Mouse (Mus musculus) layer of hippocampus, adult 18-20 months (tissue): ENCODE data around the gene Zic3. TPM values are rescaled to one million over a fixed set of nuclear protein-coding genes. Genes with fewer than 3 reads are reported as not detected.
A peak's percentile ranks its signal among the peaks of the same experiment; 100 is the strongest.

Experiments
- DNase-seq, 2 experiments: peaks; one replicate each; pipeline ENCODE4 v3.0.0; 2022; ENCODE audit warnings: low spot score in 2 of 2
- long read RNA-seq: library from polyadenylated mRNA; stranded (forward); transcript quantifications from one replicate; pipeline ENCODE4 v2.0.0, GENCODE M21; 2021
- total RNA-seq, 2 experiments: library from RNA; stranded (reverse); gene quantifications; 2 replicates each; pipeline ENCODE4 v1.2.3; 2021

The Zic3 gene
- total RNA-seq = 1 to 10 TPM; 1.3 to 3.5 TPM
- long read RNA-seq, partial matches to known transcripts = 0 of 4 reads
- long read RNA-seq, other reads (novel, unspliced or antisense) = 1 of 4 reads

DNA sequence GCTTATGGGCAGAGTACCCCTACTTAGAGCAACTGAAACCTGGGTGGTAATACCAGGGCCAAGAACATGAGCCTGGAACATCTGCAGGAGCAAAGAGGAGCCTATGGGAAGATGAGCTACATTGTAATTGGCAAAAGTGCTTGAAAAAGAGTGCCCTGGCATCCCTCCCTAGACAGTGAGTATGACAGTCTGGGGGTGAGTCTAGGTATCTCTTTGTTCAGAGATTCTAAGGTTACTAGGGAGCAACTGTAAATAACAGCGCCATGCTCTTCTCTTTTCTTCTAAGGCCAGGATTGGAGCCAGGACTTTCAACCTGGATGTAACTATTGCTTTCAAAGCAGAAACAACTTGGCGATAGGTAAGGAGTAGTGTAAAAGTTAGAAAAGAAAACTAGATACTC is at the start of gene Zic3:
TSS of gene Zic3 (plus strand) at position 301 of the 400 bp plus-strand sequence.
- DNase-seq = no peak

DNA sequence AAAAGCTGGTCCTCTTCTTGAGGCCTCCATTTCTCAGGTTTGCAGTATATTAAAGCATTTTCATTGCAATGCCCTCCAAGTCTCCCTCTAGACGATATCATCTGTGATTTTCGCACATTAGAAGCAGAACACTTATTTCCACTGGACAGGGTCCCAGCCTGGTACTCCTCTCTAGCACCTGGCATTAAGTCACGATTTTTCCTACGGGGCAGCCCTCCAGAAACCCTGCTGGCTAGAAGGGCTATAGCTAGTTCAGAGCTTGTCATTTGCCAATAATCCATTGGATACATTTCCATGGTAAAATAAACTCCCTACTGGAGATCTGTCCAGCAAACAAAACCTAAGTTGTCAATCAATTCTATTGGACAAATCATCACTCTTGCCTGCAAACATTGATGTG is 40.1 kb upstream of the Zic3 start:
- no peak for DNase-seq

DNA sequence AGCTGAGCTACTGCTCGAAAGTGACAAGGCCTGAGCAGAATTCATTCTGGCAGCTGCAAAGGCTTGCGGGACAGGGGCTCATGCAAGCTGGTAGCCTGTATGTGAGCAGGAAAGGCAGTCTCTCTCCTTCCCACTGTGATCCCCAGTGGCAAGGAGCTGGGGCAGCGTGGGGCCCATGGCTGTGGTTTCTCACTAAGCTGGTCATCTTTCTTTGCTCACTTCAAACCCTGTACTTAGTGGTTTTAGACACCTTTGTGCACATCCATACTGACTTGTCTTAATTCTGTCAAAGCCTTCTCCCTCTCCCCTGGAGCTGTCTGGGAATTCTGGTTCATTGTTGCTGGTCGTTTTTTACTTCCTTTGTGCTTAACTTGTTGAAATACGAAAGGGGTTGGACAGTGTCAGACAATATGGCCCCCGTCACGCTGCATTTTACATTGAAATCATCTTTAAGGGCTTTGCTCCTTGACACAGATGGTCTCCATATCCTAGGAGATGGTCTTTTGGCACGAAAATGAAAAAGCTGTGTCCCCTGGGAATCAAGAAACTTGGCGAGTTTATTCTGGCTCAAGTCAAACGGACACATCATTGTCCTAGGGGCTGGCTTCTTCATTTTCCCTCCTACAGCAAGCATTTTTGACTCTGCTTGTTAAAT is 34.9 kb upstream of the Zic3 start:
- DNase-seq = no peak

- DNase-seq = no peak
Observed at GRCm38 (mm10) chrX:58013391-58013790, 9.1 kb upstream of the Zic3 start.

- DNase-seq = no peak
Observed at GRCm38 (mm10) chrX:58014093-58014492, 8.4 kb upstream of the Zic3 start.

DNA sequence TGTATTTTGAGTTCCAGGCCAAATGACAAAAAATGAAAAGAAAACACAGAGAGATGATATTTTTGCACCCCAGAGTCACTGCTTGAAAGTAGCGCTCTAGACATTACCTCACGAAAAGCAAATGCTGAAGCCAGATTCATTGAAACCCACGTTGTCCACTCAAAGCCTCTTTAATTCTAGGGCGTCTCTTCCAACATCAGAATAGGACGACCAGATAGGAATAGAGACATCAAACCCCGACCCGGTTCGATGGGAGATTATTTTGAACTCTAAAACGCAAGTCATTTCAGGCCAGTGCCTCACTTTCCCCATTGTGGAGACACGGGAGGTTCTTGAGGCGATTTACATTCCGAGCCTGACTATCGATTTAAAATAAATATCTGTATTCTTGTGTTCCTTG is 7.7 kb upstream of the Zic3 start:
- DNase-seq = no peak

GRCm38 (mm10) chrX:58015336-58015945 is 7.1 kb upstream of the Zic3 start:
- DNase-seq = no peak

DNA sequence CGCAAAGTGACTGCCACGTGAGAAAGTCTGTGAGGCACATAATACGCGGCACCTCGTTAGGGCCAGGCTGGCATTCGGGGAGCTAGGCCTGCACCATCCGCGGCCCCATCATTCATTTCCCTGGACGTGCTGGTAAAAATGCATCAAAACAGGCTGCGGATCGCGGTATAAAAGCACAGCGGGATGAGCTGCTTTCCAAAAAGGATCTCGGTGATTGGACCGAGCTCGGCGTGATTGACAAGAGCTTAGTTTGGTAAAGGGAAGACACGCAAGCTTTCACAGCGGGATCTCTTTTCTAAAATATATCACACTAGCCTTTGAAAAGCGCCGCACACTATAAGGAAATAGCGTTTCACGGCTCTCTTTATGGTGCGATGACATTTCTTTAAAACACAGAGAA is 3.8 kb upstream of the Zic3 start:
- no peak for DNase-seq

- DNase-seq = no peak
Observed at GRCm38 (mm10) chrX:58019257-58019953, 3.1 kb upstream of the Zic3 start.

DNA sequence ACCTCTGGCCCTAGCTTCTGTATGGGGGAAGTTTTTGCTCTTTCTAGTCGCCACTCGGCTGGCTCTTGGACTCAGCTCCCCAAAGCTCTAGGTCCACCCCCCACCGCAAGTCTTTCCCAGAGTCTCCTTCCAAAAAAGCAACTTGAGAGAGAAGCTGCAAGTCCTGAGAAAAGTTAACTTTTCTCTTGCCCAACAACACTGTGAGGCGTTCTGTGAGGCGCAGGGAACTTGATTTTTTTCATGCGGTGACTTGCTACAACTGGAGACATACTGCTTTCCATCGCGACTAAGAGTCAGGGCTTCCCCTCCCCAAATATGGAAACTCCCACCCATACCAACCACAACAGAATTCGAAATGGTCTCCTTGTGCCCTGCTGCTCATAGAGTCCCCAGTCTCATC is 5.1 kb downstream of the Zic3 start:
- DNase-seq = no peak

DNA sequence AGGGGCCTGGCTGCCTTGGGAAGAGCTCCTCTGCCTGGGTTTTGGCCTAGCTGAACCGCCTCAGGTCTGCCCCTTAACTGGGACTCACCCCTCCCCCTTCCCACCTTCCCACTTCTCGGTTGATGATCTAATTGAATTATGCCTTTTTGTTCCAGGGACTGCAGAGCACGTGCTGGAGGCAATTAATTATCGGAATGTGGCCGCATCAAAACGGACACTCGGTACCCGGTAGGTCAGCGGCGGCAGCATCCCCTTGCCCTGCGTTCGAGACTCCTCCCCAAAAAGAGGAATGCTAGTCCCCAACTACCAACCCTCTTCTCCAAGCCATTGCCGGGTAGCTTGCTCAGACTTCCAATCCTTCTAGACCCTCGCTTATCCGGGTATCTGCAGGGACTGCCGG is 5.6 kb downstream of the Zic3 start:
- DNase-seq = no peak

DNA sequence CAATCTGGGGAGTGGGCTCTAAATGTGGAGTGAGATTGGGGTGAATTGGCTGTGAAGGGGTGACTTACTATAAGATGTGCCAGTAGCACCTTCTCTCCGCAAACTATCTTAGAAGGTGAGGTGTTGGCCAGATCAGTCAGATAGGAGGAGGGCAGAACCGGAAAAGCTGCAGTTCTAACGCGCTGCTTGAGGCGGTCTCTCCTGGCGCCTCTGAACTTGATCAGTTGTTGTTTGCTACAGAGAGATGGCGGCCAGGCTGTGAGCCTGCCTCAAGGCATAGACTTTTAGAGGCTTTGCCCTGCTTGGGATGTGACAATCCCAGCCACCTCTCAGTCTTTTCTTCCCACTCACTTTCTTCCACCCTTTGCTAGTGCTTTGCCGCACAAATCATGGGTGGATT is 6.4 kb downstream of the Zic3 start:
- DNase-seq = no peak

- DNase-seq = peak in 1 of 2 experiments; percentile 14
Observed at GRCm38 (mm10) chrX:58030100-58030834, 7.8 kb downstream of the Zic3 start.

GRCm38 (mm10) chrX:58030835-58031670 is 8.6 kb downstream of the Zic3 start:
- no peak for DNase-seq

DNA sequence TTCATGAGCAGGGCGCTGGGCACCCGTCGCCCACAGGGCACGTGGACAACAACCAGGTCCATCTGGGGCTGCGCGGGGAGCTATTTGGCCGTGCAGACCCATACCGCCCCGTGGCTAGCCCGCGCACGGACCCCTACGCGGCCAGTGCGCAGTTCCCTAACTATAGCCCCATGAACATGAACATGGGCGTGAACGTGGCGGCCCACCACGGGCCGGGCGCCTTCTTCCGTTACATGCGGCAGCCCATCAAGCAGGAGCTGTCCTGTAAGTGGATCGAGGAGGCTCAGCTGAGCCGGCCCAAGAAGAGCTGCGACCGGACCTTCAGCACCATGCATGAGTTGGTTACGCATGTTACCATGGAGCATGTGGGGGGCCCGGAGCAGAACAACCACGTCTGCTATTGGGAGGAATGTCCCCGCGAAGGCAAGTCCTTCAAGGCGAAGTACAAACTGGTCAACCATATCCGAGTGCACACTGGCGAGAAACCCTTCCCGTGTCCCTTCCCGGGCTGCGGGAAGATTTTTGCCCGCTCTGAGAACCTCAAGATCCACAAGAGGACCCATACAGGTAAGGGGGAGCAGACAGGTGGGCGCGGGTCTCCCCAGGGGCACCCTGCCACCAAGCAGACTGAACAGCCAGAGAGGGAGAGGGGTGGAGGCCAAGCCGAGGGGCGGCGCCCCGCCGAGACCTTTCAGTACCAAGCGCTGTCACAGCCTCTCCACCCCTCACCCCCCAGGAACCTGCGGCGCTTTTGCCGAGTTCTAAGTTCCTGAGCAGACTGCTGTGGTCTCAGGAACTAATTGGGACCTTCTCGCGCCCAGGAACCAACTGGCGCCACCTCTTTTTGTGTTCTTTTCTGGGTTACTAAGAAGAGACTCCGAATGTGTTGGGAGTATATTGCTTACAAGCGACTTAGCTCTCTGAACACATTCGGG is 9.4 kb downstream of the Zic3 start:
- DNase-seq = no peak

DNA sequence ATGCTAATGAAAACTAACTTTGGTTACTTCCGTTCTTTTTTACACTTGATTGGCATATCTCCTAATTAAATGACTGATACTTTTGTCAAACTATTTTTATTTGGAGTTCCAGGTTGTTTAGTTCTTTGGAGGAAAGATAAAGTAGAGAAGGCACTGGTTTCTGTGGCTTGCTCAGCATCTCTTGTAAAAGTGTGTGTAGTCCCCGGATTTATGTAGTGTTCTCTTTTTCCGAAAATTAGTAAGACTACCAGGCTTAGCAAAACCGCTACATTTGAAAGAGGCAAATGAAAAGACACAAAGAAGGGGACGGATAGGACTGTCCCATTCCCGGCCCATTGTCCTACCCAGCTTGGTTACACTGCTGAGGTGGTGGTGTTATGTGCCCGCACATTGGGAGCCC is 10.1 kb downstream of the Zic3 start:
- no peak for DNase-seq

DNA sequence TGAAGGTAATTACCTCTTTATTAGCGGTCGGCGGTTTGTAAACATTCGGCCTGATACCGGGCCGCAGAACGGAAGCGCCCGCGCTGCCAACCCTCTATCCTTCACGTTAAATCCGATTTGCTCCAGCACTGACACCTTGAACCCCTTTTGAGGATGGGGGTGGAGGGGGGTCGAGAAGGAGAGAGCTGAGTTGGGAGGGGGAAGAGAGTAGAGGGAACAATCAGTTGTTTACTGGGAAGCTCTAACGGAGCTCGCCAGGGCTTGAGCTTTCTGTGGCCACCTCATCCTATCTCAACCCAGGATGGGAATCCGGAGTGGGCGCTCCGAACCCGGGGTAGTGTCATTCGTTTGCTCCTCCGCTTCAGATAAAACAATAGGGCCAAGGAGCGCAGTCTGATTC is 11.0 kb downstream of the Zic3 start:
- DNase-seq = no peak

DNA sequence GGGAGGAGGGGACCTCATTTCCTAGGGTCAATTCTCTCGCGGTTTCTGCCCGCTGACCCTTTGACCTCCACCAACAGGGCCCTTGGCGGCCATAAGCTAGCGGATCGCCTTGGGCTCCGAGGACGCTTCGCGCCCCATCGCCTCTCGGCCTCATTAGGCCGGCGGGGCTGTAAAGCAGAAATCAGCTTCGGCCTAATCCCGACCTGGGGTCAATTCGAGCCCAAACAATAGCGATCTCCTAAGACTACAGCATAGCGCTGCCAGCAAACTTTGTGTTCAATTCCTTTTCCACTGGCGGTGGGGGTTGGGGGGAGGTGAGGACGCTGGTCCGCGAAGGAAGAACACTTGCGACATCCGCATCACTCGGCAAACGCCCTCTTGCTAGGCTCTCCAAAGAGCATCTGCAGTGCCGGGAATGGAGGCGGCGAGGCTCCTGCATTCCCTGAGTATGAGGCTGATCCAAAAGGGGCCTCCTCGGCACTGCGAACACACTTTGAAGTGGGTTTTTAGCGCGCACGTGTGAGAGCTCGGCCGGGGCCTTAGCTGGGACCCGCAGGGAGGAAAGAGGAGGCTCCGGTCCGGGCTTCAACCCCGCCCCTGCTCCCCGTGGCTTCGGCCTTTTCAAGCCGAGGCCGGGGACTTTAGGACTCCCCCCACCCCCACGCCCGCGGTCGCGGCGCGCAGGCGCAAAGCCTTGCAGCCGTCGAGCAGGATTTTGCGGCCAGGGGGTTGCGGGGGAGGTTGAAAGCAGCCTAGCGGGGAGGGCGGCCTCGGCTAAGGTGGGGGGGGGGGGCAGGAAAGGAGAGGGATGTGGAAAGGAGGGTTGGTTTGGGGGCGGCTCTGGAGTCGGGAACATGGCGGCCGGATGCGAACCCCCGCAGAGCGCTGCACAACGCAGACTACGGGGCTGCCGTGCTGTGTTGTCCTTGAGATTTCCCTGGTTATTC is 15.8 kb downstream of the Zic3 start:
- DNase-seq = no peak

DNA sequence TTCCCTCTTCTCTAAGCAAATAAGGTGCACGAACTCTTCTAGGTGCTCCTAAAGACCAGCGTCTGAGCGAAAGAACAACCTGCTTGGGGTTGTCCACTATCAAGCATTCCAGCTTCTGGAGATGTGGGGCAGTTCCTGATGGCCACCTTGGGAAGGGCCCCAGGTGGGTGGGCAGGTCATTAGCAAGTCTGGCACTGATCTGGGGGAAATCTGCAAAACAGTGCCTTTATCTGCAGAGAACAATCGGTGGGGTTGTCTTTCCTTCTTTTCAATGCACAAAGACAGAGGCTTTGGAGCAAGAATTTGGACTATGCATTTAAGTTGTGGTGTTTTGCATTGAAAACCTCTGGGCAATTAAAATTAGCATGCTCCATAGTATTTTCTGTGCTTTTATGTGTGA is 17.2 kb downstream of the Zic3 start:
- no peak for DNase-seq
